ENCODE assay signal across 10 mouse cellular contexts in the genomic region with DNA sequence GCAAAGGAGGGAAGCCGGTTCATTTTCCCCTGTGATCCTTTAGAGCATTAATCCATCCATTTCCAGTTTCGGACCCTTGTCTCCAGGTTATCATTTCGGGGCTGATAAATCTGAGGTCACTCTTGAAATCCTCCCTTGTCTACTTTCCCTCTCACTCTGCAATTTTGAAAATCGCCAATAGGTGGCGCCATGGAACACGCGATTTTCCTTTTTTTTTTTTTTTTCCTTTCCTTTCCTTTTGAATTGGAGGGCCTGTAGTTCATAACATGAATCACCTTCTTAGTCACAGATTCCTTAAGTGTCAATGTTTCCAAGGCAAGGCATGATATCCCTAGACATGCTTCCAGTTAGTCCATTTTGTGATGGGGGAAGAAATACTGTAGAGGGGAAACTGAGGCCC. TPM values are rescaled to one million over a fixed set of nuclear protein-coding genes. Genes with fewer than 3 reads are reported as not detected.
A peak's percentile ranks its signal among the peaks of the same experiment; 100 is the strongest.
DNase-seq lines count a peak whose midpoint lies in the region; ATAC-seq and TF ChIP-seq lines count a peak whose summit lies in the region.
"Had no signal": no experiment of that assay in that cellular context is flagged by ENCODE, and none has a peak within 500 bp of the region (broad histone marks: within the 10 kb centered on the region; RNA-seq: fewer than 3 reads in every experiment).

No protein-coding gene starts in this region.

- no peak for TF ChIP-seq POLR2A in thymus, adult 2 months (IDR thresholded peaks at IDR 0.05; ENCODE audit: control insufficient read depth, extremely low read depth, insufficient read depth, low read length, poor library complexity)

- H3K27ac ChIP-seq in kidney, embryonic 16.5 days (ENCODE audit: low read length), result no peak overlapping the region
- no peak overlapping the region for H3K27ac ChIP-seq in thymus, adult 2 months (ENCODE audit: control insufficient read depth, insufficient read depth, low read length)
- H3K27ac ChIP-seq: heart, embryonic 15.5 days; liver, embryonic 13.5 days had no signal

- H3K9ac ChIP-seq in kidney, embryonic 16.5 days (replicated peaks; ENCODE audit: low read length), result no peak overlapping the region
- H3K9ac ChIP-seq: heart, embryonic 15.5 days; liver, embryonic 13.5 days had no signal

- H3K9me3 ChIP-seq in kidney, embryonic 16.5 days (ENCODE audit: low read length), result no peaks in the 10 kb centered on the region
- H3K9me3 ChIP-seq: heart, embryonic 15.5 days; liver, embryonic 13.5 days had no signal

- no peak overlapping the region for H3K4me2 ChIP-seq in kidney, embryonic 16.5 days (replicated peaks; ENCODE audit: low read depth, low read length)
- H3K4me2 ChIP-seq: heart, embryonic 15.5 days; liver, embryonic 13.5 days had no signal

- H3K27me3 ChIP-seq in kidney, embryonic 16.5 days (ENCODE audit: insufficient read depth, low read length), result peaks cover 53% of the 10 kb centered on the region
- no peaks in the 10 kb centered on the region for H3K27me3 ChIP-seq in thymus, adult 2 months (ENCODE audit: control insufficient read depth, insufficient read depth, low read length)

- no peaks in the 10 kb centered on the region for H3K4me1 ChIP-seq in kidney, embryonic 16.5 days (ENCODE audit: insufficient read depth, low read length)
- no peaks in the 10 kb centered on the region for H3K4me1 ChIP-seq in thymus, adult 2 months (replicated peaks; ENCODE audit: control insufficient read depth, insufficient read depth, low read length)
- H3K4me1 ChIP-seq: heart, embryonic 15.5 days; liver, embryonic 13.5 days had no signal

- TF ChIP-seq CTCF in thymus, adult 2 months (IDR thresholded peaks at IDR 0.05; ENCODE audit: borderline replicate concordance, control insufficient read depth, extremely low read depth, insufficient read depth, low read length, poor library complexity), result no peak

- ATAC-seq in kidney, embryonic 16.5 days (ENCODE audit: low FRiP score, low TSS enrichment), result no peak
- no peak for ATAC-seq in megakaryocyte, adult 5-6 weeks (ENCODE audit: poor library complexity, severe bottlenecking)
- no peak for ATAC-seq in inflammation-experienced regulatory T-cells, adult 6 months

- 15% methylated on average over 7 of the region's 7 CpGs for WGBS in kidney, embryonic 16.5 days
- 12% methylated on average over 7 of the region's 7 CpGs for WGBS in thymus, adult 2 months

- DNase-seq in cerebellum, adult 11 months, result peak; percentile 57
- DNase-seq in cerebellum, adult 11-12 months, result no peak
- DNase-seq in kidney, adult 9 months, result peak; percentile 5
- DNase-seq in thymus, adult 2 months, result peak; percentile 11
- no peak for DNase-seq in thymus, postnatal 25 days
- DNase-seq: liver, embryonic 13.5 days had no signal

- no peaks in the 10 kb centered on the region for H3K36me3 ChIP-seq in kidney, embryonic 16.5 days (ENCODE audit: insufficient read depth, low read length)
- H3K36me3 ChIP-seq in thymus, adult 2 months (ENCODE audit: control insufficient read depth, insufficient read depth, low read length), result no peaks in the 10 kb centered on the region
- H3K36me3 ChIP-seq: heart, embryonic 15.5 days; liver, embryonic 13.5 days had no signal

- H3K4me3 ChIP-seq in kidney, embryonic 16.5 days (ENCODE audit: low read length), result no peak overlapping the region
- H3K4me3 ChIP-seq in thymus, adult 2 months (ENCODE audit: control insufficient read depth, insufficient read depth, low read length), result no peak overlapping the region
- H3K4me3 ChIP-seq: heart, embryonic 15.5 days; liver, embryonic 13.5 days had no signal

RNA-seq across cellular contexts. Expression of a gene that starts 5.8 kb away (rescaled TPM):
- polyA plus RNA-seq in kidney, embryonic 16.5 days (2015; fragmentation: Nextera tagmentation; extraction: Ambion mirVana), result 1.5 TPM in 2 replicates
- 0.83 and 1.0 TPM in 2 replicates for polyA plus RNA-seq in thymus, adult 2 months (2012; rRNA removed)
- total RNA-seq in megakaryocyte, adult 5-6 weeks (2015), result not detected in 2 replicates
- total RNA-seq in megakaryocyte, adult 5-6 weeks (2017), result not detected in 2 replicates
- polyA plus RNA-seq in inflammation-experienced regulatory T-cells, adult 6 months (2017; shearing (Covaris generic)), result not detected

Comparison
In these comparisons a context has a peak if more than half of its experiments do, and no peak if none do; other contexts are left out.
1. DNase-seq: peak in cerebellum, adult 11 months (single experiment), kidney, adult 9 months (single experiment) and thymus, adult 2 months (single experiment); none in cerebellum, adult 11-12 months (single experiment) and thymus, postnatal 25 days (single experiment).